Mouse (Mus musculus) hindbrain, postnatal 0 days (tissue): ENCODE measurements at regions not wholly inside any gene's neighbourhood (a gene's known extent, or its start where the extent isn't known, plus 50 kb on each side); places are given as distances from the start of the nearest gene placed in this dataset.

ENCODE experiments used
- ATAC-seq: fragments of 200-750 bp; cut with Nextera tagmentation; 2 replicates; pipeline ENCODE4 v1.8.0; 2017; ENCODE audit warnings: mild to moderate bottlenecking, moderate TSS enrichment, moderate library complexity
- DNase-seq: peaks from one replicate; pipeline ENCODE4 v3.0.0-alpha.2; 2015; ENCODE audit warnings: low spot score
- H3K27ac ChIP-seq: fragments of 300-500 bp; sonication (generic); 2 replicates; pipeline ENCODE4 v1.5.1; 2014; ENCODE audit warnings: mild to moderate bottlenecking
- H3K27me3 ChIP-seq: fragments of 300-500 bp; sonication (generic); 2 replicates; pipeline ENCODE4 v1.6.1; 2014; ENCODE audit warnings: low read length, mixed read lengths; ENCODE audit not compliant: insufficient read depth
- H3K36me3 ChIP-seq: fragments of 300-500 bp; sonication (generic); 2 replicates; pipeline ENCODE4 v1.6.1; 2014; ENCODE audit warnings: low read length, mixed read lengths; ENCODE audit not compliant: insufficient read depth
- H3K4me1 ChIP-seq: fragments of 300-500 bp; sonication (generic); 2 replicates; pipeline ENCODE4 v1.6.1; 2014; ENCODE audit warnings: antibody characterized with exemption, low read length, mixed read lengths; ENCODE audit not compliant: insufficient read depth
- H3K4me2 ChIP-seq: fragments of 300-500 bp; sonication (generic); 2 replicates; pipeline ENCODE4 v1.6.1; 2014; ENCODE audit warnings: low read depth, mild to moderate bottlenecking, low read length, moderate library complexity, mixed read lengths
- H3K4me3 ChIP-seq: fragments of 300-500 bp; sonication (generic); 2 replicates; pipeline ENCODE4 v1.5.1; 2014; ENCODE audit warnings: low read length
- H3K9ac ChIP-seq: fragments of 300-500 bp; sonication (generic); replicated peaks from 2 replicates; pipeline ENCODE4 v1.6.1; 2014; ENCODE audit warnings: mild to moderate bottlenecking, low read length, moderate library complexity, mixed read lengths
- H3K9me3 ChIP-seq: fragments of 300-500 bp; sonication (generic); 2 replicates; pipeline ENCODE4 v1.6.1; 2016; ENCODE audit warnings: low read length, mixed read lengths
- CTCF ChIP-seq: IDR thresholded peaks from 2 replicates; pipeline ENCODE4 v1.5.1; 2016; ENCODE audit warnings: antibody characterized with exemption, control low read depth, low read depth
- WGBS: fragments of 180-500 bp; shearing (Covaris S2); extraction: QIAGEN DNeasy Blood & Tissue Kit; methylation state at CpG from one replicate; pipeline ENCODE4 v1.1.7; 2014; 5-methylcytosine and 5-hydroxymethylcytosine counted together

- Histone ChIP-seq H3K4me2 (no peak overlapping the region), H3K9me3 (no peaks in the 10 kb centered on the region), H3K4me3 (no peak overlapping the region), H3K27me3 (no peaks in the 10 kb centered on the region), H3K9ac (no peak overlapping the region), H3K4me1 (no peaks in the 10 kb centered on the region), H3K36me3 (no peaks in the 10 kb centered on the region), H3K27ac (no peak overlapping the region)
- no peak for ATAC-seq
- TF ChIP-seq CTCF: no peak
- no peak for DNase-seq
- 85% methylated on average over 4 of the region's 4 CpGs for WGBS
Measured at GRCm38 (mm10) chr3:102636076-102636475, 98.3 kb upstream of the Tspan2 start.

GRCm38 (mm10) chr3:102636674-102637073 lies 97.7 kb upstream of the Tspan2 start:
- H3K27me3 ChIP-seq: no peaks in the 10 kb centered on the region
- no peak for TF ChIP-seq CTCF
- H3K4me3 ChIP-seq: no peak overlapping the region
- H3K4me2 ChIP-seq: no peak overlapping the region
- DNase-seq (no peak), ATAC-seq (no peak)
- H3K27ac ChIP-seq: no peak overlapping the region
- no peak overlapping the region for H3K9ac ChIP-seq
- WGBS: 67% methylated on average over 4 of the region's 4 CpGs
- no peaks in the 10 kb centered on the region for H3K36me3 ChIP-seq
- no peaks in the 10 kb centered on the region for H3K4me1 ChIP-seq
- H3K9me3 ChIP-seq: no peaks in the 10 kb centered on the region

GRCm38 (mm10) chr3:102644276-102644940 lies 89.9 kb upstream of the Tspan2 start:
- WGBS: 74% methylated on average over 11 of the region's 11 CpGs
- Histone ChIP-seq H3K4me2 (no peak overlapping the region), H3K4me1 (no peaks in the 10 kb centered on the region), H3K27me3 (no peaks in the 10 kb centered on the region), H3K9ac (no peak overlapping the region), H3K9me3 (no peaks in the 10 kb centered on the region), H3K4me3 (no peak overlapping the region), H3K36me3 (no peaks in the 10 kb centered on the region), H3K27ac (no peak overlapping the region)
- TF ChIP-seq CTCF: no peak
- DNase-seq (peak; percentile 5), ATAC-seq (no peak)

GRCm38 (mm10) chr3:102648450-102648849 lies 85.9 kb upstream of the Tspan2 start:
- WGBS: 80% methylated on average over 4 of the region's 4 CpGs
- H3K9me3 ChIP-seq: no peaks in the 10 kb centered on the region
- H3K4me3 ChIP-seq: no peak overlapping the region
- TF ChIP-seq CTCF: no peak
- no peak for ATAC-seq
- H3K27me3 ChIP-seq: no peaks in the 10 kb centered on the region
- H3K27ac ChIP-seq: no peak overlapping the region
- no peaks in the 10 kb centered on the region for H3K36me3 ChIP-seq
- DNase-seq: no peak
- H3K4me2 ChIP-seq: no peak overlapping the region
- H3K9ac ChIP-seq: no peak overlapping the region
- no peaks in the 10 kb centered on the region for H3K4me1 ChIP-seq

- Histone ChIP-seq H3K9ac (no peak overlapping the region), H3K27me3 (no peaks in the 10 kb centered on the region), H3K9me3 (no peaks in the 10 kb centered on the region), H3K36me3 (no peaks in the 10 kb centered on the region), H3K4me1 (no peaks in the 10 kb centered on the region), H3K27ac (no peak overlapping the region), H3K4me2 (no peak overlapping the region), H3K4me3 (no peak overlapping the region)
- DNase-seq (no peak), ATAC-seq (peak; percentile 66)
- whole genome bisulfite sequencing: 80% methylated on average over 10 of the region's 10 CpGs
- TF ChIP-seq CTCF: no peak
Measured at GRCm38 (mm10) chr3:102654962-102655361, 79.4 kb upstream of the Tspan2 start.

- WGBS: 61% methylated on average over 7 of the region's 7 CpGs
- TF ChIP-seq CTCF: no peak
- Histone ChIP-seq H3K27me3 (no peaks in the 10 kb centered on the region), H3K9ac (no peak overlapping the region), H3K27ac (no peak overlapping the region), H3K4me1 (no peaks in the 10 kb centered on the region), H3K4me3 (no peak overlapping the region), H3K4me2 (no peak overlapping the region), H3K9me3 (no peaks in the 10 kb centered on the region), H3K36me3 (no peaks in the 10 kb centered on the region)
- ATAC-seq (no peak), DNase-seq (no peak)
Measured at GRCm38 (mm10) chr3:102657116-102657515, 77.2 kb upstream of the Tspan2 start.

- WGBS: 54% methylated on average over 7 of the region's 7 CpGs
- H3K4me3 ChIP-seq: no peak overlapping the region
- no peaks in the 10 kb centered on the region for H3K4me1 ChIP-seq
- no peaks in the 10 kb centered on the region for H3K9me3 ChIP-seq
- DNase-seq (peak; percentile 25), ATAC-seq (no peak; the same call in 1 of the 2 replicates)
- H3K9ac ChIP-seq: no peak overlapping the region
- no peaks in the 10 kb centered on the region for H3K27me3 ChIP-seq
- H3K27ac ChIP-seq: no peak overlapping the region
- H3K4me2 ChIP-seq: no peak overlapping the region
- H3K36me3 ChIP-seq: no peaks in the 10 kb centered on the region
- no peak for TF ChIP-seq CTCF
Measured at GRCm38 (mm10) chr3:102657531-102658060, 76.7 kb upstream of the Tspan2 start.
